Mouse (Mus musculus) common myeloid progenitor, adult 5-6 weeks (primary cell): Measurements from ENCODE around the gene Iqschfp. TPM values are rescaled to one million over a fixed set of nuclear protein-coding genes. Genes with fewer than 3 reads are reported as not detected.

Source experiments
- ATAC-seq: replicated peaks from 2 replicates; pipeline ENCODE4 v1.8.0; 2016; ENCODE audit warnings: low read depth, mild to moderate bottlenecking, moderate TSS enrichment, inconsistent platforms; ENCODE audit not compliant: poor library complexity, severe bottlenecking
- total RNA-seq: library from RNA; stranded (forward); fragments of 200-1000, 187-1606 nt; gene quantifications from 2 replicates; pipeline ENCODE4 v1.2.3, GENCODE M21; 2017

Iqschfp gene
- total RNA-seq, 1 experiment from 2014 or later, result not detected

DNA sequence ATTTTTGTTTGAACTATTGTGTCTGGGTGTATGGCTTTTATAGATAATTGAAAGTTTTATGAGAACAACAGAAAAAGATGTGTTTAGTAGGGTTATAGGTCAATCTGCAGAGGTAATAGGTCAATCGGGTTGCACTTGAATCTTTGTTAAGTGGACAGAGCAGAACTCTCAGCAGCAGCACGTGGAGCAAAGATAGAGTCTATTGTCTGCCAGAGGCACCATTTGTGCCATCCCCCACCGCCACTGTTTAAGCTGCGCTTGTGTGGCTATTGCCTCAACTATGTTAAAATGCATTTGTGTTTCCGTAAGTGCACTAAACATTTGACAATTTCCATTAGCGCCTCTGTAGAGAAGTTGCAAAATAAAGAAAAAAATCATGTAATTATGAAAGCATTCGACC, 508.1 kb downstream of the Iqschfp start:
- ATAC-seq, result no peak

GRCm38 (mm10) chr3:68403343-68403742, 511.3 kb downstream of the Iqschfp start:
- ATAC-seq, result no peak

- ATAC-seq, result no peak
Observed at GRCm38 (mm10) chr3:68403783-68404217, 511.8 kb downstream of the Iqschfp start.

GRCm38 (mm10) chr3:68405724-68406123, 513.7 kb downstream of the Iqschfp start:
- no peak for ATAC-seq

DNA sequence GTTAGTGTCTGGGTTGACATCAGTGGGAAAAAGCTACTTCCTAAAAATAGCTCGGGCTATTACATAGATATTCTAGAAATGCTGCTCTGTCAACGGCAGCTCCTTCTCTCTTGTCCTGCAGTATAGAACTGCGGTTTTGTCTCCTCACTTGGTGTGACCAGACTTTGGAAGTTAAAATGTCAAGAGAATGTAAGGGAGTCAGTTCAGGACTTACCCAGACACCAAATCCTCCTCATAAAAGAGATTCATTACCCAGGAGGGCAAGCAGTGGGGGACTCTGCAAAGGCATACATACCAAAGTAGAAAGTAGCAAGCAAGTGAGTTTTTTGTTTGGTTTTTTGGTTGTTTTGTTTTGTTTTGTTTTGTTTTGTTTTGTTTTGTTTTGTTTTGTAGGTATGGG, 520.2 kb downstream of the Iqschfp start:
- ATAC-seq, result no peak

GRCm38 (mm10) chr3:68419792-68420191, 527.8 kb downstream of the Iqschfp start:
- ATAC-seq, result no peak

GRCm38 (mm10) chr3:68420927-68421326, 528.9 kb downstream of the Iqschfp start:
- no peak for ATAC-seq

- ATAC-seq, result no peak
Observed at GRCm38 (mm10) chr3:68421849-68422248, 529.8 kb downstream of the Iqschfp start.

DNA sequence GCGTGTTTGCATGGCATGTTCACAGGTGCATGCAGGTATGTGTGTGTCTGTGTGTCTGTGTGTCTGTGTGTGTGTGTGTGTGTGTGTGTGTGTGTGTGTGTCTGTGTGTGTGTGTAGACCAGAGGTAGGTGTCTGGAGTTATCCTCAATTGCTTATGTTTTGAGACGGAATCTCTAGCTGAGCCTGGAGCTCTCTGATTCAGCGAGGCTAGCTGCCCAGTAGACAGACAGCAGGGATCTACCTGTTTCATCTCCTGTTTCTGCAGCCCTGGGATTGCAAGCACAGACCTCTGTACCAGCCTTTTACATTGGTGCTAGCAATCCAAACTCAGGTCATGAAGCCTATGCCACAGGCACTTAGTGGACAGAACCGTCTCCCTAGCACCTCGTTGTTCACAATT, 536.0 kb downstream of the Iqschfp start:
- ATAC-seq, result no peak

- no peak for ATAC-seq
Observed at GRCm38 (mm10) chr3:68434435-68434834, 542.4 kb downstream of the Iqschfp start.

- ATAC-seq, result no peak
Observed at GRCm38 (mm10) chr3:68434897-68435296, 542.9 kb downstream of the Iqschfp start.

DNA sequence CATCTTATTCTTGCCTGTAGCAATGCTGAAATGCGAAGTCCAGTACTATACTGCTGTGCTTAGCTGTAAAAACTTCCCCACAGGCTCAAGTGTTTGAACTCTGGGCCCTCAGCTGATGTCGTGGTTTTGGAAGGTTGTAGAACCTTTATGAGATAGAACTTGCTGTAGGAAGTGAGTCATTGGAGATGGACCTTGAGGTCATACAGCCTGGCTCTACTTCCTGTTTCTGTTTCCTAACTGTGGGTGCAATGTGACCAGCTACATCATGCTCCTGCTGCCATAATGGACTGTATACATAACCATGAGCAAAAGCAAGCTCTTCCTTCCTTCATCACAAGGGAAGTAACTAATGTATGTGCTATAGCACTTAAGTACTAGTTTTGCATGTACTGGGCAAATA, 556.4 kb downstream of the Iqschfp start:
- ATAC-seq, result 0 out of 2 replicates have a peak, but pooled peaks have one; percentile 32

DNA sequence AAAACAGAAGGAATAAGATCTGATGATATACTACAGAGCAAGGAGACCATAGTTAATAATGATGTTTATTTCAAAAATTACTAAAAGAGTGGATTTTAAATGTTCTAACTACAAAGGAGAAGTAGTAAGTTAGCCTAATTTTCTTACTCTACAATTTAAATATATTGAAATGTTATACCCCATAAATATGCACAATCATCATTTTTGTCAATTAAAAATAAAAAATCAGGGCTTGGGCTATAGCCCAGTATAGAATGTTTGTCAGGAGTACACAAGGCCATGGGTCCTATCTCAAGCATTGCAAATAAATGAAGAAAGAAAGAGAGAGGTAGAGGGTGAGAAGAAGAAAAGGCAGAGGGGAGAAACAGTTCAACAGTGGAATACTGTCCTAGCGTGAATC, 559.6 kb downstream of the Iqschfp start:
- ATAC-seq, result no peak

DNA sequence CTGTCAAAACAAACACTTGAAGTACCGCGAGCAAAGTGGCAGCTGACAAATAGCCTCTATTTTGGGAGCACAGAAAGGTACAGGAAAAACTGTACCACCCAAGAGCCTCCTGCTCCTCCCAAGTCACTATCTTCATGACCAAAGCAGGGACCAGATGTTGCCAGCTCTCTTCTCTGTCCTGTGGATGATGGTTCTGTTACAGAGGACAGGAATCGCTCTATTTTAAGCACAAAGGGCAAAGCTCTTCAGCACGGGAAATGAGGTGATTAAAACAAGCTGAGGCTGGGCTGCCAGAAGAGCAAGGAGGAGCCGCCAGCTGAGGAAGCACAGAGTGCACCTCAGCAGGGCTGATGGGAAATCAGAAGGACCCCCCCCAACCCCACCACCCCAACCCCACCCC, 561.2 kb downstream of the Iqschfp start:
- ATAC-seq, result no peak

GRCm38 (mm10) chr3:68453719-68454455, 561.9 kb downstream of the Iqschfp start:
- ATAC-seq, result no peak

GRCm38 (mm10) chr3:68466643-68467042, 574.6 kb downstream of the Iqschfp start:
- ATAC-seq, result no peak

- ATAC-seq, result peak; percentile 36; the same call in 1 of the 2 replicates
Observed at GRCm38 (mm10) chr3:68467941-68468687, 576.1 kb downstream of the Iqschfp start.

- no peak for ATAC-seq
Observed at GRCm38 (mm10) chr3:68469643-68470042, 577.6 kb downstream of the Iqschfp start.

DNA sequence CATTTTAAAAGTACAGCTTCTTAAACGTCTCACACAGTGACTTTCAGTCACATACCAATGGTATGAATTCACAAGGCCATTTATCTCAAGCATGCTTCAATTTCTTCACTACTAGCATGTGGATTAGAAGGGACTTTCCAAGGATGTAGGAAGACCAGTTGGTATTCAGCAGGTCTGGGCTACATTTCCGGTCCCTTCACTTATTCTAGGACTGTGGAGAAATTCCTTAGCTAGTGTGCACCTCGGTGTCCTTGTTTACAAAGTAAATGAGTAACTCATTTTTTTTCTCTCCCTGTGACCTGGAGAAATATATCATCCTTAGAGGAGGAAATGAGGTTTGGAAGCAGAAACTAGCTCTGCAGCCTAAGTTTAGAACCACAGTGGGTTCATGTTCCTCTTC, 578.0 kb downstream of the Iqschfp start:
- no peak for ATAC-seq

DNA sequence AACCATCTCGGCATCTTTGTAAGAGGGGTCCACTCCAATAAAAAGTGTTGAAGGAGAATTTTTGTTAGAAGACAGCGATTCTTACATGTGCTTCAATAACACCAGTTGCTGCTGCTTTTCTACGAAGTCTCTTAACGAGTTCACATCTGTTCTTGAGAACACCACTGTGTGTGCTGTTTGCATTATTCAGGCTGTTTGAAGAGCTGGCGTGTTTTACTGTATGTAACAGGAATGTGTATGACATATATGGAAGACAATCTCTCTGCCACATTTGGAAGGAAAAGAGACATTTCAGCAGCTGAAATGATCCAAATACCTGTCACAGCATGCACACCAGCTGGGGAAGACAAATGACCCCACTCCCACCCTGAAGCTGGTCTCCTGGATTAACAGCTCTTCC, 578.6 kb downstream of the Iqschfp start:
- no peak for ATAC-seq

DNA sequence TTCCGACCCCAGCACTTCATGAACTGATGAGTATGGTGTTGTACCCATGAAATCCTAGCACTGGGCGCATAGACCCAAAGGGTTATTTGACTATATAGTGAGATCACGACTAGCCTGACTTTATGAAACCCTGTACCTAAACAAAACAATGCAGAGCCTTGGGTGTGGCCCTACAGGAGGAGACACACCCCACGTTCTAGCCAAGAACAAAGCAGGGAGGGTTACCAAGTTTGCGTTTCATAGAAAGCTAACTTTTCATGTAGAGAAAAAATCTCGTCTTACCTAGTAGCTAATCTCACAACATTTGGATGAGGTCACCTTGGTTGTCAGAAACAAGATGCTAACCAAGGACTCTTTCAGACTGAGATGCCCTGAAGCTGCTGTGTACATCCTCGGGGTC, 584.3 kb downstream of the Iqschfp start:
- ATAC-seq, result no peak
